Mouse (Mus musculus) heart, postnatal 0 days (tissue): ENCODE data around the gene Ccdc107.

Experiments
- CTCF ChIP-seq: IDR thresholded peaks from 2 replicates; pipeline ENCODE4 v1.5.1; 2016; ENCODE audit warnings: antibody characterized with exemption, control low read depth, low read depth
- EP300 ChIP-seq: IDR thresholded peaks from 2 replicates; pipeline ENCODE4 v1.6.1; 2016; ENCODE audit warnings: antibody characterized with exemption, low read depth

GRCm38 (mm10) chr4:43493846-43494240, 1.1 kb downstream of the Ccdc107 start:
- TF ChIP-seq CTCF (no peak), EP300 (no peak)
